Mouse (Mus musculus) thymus, postnatal 10 days (tissue): ENCODE measurements around the gene Lsm11.

Source experiments
- DNase-seq, 2 experiments: peaks; one replicate each; pipeline ENCODE4 v3.0.0; 2021; ENCODE audit warnings: low spot score in 2 of 2

Gene Lsm11

GRCm38 (mm10) chr11:45944643-45945156 lies at the start of gene Lsm11:
TSS of gene Lsm11 (minus strand) at chr11:45944935.
- DNase-seq: peak; percentile 89 to 99

GRCm38 (mm10) chr11:45992087-45992486 lies 47.4 kb upstream of the Lsm11 start:
- DNase-seq: no peak

- no peak for DNase-seq
Measured at GRCm38 (mm10) chr11:45991604-45992003, 46.9 kb upstream of the Lsm11 start.

DNA sequence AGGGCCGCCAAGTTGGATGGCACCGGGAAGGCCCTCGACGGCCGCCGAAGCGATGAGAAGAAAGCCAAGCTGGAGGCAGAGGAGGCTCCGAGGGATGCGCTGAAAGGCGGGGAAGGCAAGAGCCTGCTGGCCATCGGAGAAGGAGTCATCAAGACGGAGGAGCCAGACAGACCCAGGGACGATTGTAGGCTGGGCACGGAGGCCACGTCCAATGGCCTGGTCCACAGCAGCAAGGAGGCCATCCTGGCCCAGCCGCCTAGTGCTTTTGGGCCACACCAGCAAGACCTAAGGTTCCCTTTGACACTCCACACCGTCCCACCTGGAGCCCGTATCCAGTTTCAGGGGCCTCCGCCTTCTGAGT lies 36.1 kb upstream of the Lsm11 start:
- no peak for DNase-seq

GRCm38 (mm10) chr11:45979946-45980892 lies 35.5 kb upstream of the Lsm11 start, which contains the start of gene Sox30:
TSS of gene Sox30 (plus strand) at chr11:45980310.
- DNase-seq: peak; percentile 40 to 56

DNA sequence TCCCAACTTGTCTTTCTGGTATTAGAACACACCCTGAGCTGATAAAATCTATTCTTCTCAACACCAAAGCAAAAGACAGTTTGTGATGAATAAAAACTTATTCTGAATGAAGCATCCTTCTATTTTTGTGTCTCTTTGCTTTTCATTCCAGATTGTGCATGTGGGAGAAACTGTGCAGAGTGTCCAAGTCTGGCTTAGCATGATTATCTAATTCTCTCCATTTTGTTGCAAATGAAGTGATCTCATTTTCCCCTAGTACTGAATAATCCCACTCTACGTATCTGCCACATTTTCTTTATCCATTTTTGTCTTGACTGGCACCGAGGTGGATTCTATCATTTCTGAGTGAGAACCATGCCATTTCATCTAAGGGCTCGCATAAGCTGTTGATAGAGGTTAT lies 31.3 kb upstream of the Lsm11 start:
- no peak for DNase-seq

DNA sequence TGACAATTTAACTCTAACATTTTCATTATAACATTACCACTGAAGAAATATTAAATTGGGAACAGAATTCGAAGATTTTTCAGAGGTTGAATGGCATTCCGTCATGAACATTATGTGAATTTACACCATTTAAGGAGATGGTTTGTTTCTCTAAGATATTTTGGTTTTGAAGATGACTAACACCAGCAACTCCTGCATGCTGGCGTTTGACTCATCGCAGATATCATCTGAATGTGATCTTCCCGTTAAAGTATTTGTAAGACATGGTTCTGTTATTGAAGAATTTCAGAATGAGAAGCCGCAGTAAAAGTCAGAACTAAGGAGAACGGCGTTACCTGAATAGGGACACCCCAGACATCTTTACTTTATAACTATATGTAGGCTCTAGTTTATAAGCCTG lies 29.7 kb upstream of the Lsm11 start:
- DNase-seq: no peak

DNA sequence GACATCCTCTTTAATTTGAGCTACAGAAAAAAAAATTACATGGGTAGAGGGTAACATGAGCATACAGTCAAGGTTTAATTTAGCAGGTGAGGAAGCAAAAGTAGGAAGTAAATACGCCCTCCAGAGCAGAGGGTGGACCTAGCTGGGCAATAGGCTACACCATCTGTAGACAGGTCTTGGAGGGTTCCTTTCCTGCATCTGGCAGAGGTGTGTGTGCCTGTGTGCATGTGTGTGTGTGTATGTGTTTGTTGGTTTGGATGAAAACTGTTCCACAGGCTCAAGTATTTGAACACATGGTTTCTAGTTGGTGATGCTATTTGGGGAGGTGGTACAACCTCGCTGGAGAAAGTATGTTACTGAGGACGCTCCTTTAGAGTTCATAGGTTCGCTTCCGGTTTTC lies 28.9 kb upstream of the Lsm11 start:
- no peak for DNase-seq

DNA sequence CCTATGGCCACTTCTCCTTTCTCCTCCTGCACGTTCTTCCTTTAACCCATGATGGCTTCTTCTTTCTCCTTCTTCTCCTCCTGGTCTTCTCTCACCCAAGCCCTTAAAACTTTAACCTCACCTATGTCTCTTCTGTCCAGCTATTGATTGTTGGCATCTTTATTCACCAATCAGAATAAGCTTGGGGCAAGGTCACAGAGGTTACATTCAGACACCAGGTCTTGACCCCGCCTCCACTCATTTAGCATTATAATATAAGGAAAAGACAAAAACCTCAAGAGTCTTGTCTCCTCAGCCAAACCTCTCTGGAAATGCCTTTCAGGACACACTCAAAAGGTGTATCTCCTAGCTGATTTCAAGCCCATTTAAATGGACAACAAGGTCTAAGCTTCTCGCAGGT lies 23.7 kb upstream of the Lsm11 start:
- DNase-seq: no peak

DNA sequence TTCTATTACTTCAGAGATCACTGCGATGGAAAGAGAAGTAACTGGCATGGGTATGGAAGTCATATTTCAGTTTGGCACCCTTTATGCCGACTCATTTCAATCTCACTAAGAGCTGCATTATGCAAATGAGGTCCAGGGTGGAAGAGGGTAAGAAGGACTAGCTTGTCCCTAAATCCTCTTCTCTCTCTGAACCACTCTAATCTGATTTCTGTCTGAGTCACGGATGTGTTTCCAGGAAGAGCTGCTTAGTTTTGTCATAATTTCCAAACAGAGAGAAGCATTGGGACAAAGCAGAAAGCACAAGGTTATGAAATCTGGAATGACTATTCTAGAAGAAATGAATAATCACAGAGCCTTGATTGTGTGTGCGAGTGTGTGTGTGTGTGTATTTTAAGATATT lies 22.2 kb upstream of the Lsm11 start:
- DNase-seq: no peak

GRCm38 (mm10) chr11:45960003-45960402 lies 15.3 kb upstream of the Lsm11 start:
- peak in 1 of 2 experiments; percentile 18 for DNase-seq

GRCm38 (mm10) chr11:45959598-45959997 lies 14.9 kb upstream of the Lsm11 start:
- no peak for DNase-seq

- peak; percentile 86 to 88 for DNase-seq
Measured at GRCm38 (mm10) chr11:45955127-45955627, 10.4 kb upstream of the Lsm11 start, which contains the start of gene Thg1l. TSS of gene Thg1l (minus strand) at chr11:45955494.

DNA sequence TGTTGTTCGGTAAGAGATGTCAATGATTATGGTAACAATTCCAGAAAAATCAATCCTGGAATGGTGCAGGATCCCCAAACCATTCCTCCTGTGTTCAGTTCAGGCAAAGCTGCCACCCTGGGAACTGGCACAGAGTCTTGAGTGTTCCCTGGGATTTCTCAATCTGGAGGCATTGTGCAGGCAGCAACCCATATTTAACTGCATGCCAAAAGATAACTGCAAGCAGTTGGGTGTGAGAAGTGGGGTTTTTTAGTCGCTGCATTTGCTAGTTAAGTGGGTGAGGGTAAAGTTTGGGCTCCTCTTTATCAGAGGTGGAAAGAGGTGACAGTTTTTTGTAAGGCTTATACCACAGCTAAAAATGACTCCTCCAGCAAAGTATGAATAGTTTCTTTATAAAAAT lies 2.8 kb upstream of the Lsm11 start:
- DNase-seq: no peak

- DNase-seq: no peak
Measured at GRCm38 (mm10) chr11:45946796-45947195, 2.1 kb upstream of the Lsm11 start.

DNA sequence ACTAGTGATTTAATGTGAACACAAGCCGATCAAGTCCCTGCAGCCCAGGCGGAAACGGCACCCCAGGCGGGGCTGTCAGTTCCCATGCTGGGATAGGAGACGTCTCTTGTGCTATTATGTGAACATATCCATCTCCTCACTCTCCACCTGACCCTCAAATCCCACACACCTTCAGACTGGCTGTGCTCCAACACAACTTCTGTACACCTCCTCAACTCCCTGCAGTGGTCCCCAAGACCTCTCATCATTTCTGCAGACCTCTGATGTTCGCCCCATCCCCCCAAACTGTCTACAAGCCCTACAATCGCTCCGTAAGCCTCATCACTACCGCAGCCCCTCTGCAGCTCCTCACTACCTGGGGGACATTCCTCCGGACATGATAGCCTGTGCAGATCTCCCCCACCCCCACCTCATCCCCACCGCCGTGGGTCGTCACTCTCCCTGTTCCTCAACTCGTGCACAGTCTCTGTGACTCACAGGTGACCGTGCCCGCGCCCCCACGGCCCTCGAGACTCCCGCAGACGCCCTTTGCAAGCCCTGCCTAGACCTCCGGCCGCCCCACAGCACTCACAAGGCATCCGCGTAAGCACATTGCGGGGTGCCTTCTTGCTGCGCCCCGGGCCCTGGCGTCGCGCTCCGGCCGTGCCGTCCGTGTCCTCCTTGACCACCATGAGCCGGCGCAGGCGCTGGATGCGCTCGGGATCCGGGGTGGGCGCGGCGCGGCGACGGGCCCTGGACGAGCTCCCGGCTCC lies 668 bp downstream of the Lsm11 start:
- peak; percentile 13 to 34 for DNase-seq

DNA sequence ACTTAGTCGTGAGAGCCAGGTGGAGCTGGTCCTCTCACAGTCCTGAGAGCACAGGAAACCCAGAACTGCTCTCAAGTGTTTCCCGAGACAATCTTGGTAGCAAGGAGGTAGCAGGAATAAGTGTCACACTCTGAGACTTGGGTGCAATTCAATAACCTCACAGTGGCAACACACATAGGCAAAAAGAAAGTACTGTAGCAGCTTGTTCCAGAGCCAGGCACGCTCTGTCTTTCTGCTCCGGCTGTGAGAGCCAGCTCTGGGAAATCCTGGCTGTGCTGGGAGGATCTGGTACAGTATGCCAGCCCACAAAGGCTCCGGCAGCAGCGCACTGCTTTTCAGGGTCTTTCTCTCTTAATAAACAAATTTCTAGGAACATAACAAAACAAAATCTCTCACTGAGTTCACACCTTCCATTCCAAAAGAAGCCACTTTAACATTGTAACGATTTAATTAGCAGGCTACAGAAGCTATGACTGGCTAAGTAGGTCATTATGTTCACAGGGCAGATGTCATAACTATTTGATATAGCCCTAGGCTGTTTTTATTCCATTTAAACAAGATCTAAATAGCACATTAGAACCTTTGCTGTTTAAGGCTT lies 1.5 kb downstream of the Lsm11 start:
- DNase-seq: no peak

DNA sequence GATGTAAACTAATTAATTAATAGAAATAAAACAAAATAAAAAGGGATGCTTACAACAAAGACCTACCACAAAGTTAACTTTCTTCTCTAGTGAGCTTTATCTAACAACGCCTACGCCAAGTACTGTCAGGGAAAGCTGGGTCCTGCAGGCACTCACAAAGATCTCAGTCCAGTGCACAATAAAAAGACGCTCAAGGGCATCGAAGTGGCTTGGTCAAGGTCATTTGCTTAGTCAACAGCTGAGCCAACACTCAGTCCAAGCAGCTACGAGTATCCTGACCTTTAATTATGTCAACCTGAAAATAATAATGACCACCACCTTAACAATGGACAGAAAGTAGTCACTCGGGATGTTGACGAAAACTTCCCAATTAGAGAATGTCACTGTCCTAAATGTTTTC lies 2.5 kb downstream of the Lsm11 start:
- no peak for DNase-seq

DNA sequence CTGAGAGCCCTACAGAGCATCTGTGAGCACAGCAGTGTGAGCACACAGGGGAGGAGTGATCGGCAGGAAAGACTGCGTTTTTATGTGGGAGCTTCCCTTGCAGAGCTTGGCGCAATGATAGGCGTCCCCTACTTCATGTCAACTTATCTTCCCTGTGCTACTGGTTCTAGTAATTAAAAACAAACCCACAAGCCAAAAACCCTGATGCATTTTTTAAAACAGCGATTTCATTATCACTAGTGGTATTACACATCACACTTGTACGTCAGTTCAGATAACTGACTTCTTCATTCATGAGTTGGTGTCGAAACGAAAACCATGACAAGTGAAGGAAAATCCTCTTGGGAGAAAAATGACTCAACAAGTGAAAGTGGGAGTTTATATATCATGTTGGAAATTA lies 5.8 kb downstream of the Lsm11 start:
- DNase-seq: no peak

GRCm38 (mm10) chr11:45937478-45937877 lies 7.3 kb downstream of the Lsm11 start:
- no peak for DNase-seq

- DNase-seq: no peak
Measured at GRCm38 (mm10) chr11:45932771-45933170, 12.0 kb downstream of the Lsm11 start.

- no peak for DNase-seq
Measured at GRCm38 (mm10) chr11:45929541-45929940, 15.2 kb downstream of the Lsm11 start.
